Mouse (Mus musculus) C2C12 (cell line): ENCODE measurements around the gene Gm9639.

Source experiments
- CEBPB ChIP-seq: IDR thresholded peaks from one replicate; pipeline ENCODE4 v1.6.1; 2011; ENCODE audit warnings: low read depth, mild to moderate bottlenecking, control low read depth, moderate library complexity
- CTCF ChIP-seq: IDR thresholded peaks from one replicate; pipeline ENCODE4 v1.5.1; 2011; ENCODE audit not compliant: control insufficient read depth, insufficient read depth, insufficient read length
- FOSL1 ChIP-seq: IDR thresholded peaks from one replicate; pipeline ENCODE4 v1.8.0; 2011; ENCODE audit warnings: mild to moderate bottlenecking, low read length; ENCODE audit not compliant: poor library complexity, insufficient read depth, severe bottlenecking
- MAX ChIP-seq: IDR thresholded peaks from one replicate; pipeline ENCODE4 v1.6.1; 2011; ENCODE audit warnings: mild to moderate bottlenecking, control low read depth
- MYOD1 ChIP-seq: IDR thresholded peaks from one replicate; pipeline ENCODE4 v1.6.1; 2011; ENCODE audit warnings: low read depth; ENCODE audit not compliant: control insufficient read depth, insufficient read length
- MYOG ChIP-seq: IDR thresholded peaks from one replicate; pipeline ENCODE4 v1.6.1; 2011; ENCODE audit not compliant: control insufficient read depth, insufficient read length; ENCODE audit errors: extremely low read depth
- USF1 ChIP-seq: IDR thresholded peaks from one replicate; pipeline ENCODE4 v1.6.1; 2011; ENCODE audit warnings: low read depth, mild to moderate bottlenecking, control low read depth, moderate library complexity

- TF ChIP-seq CTCF (no peak), MAX (no peak), MYOD1 (no peak), USF1 (no peak), MYOG (no peak), CEBPB (no peak), FOSL1 (no peak)
Observed at GRCm38 (mm10) chr10:77819203-77819602, 24.3 kb upstream of the Gm9639 start.
